Mouse (Mus musculus) CH12.LX (cell line): ENCODE measurements around the gene Fads2.

ENCODE experiments used
- CTCF ChIP-seq, 2 experiments: IDR thresholded peaks in 1 of 2; conservative IDR thresholded peaks in 1 of 2; 2 replicates each; pipeline ENCODE4 v1.5.1; 2011 to 2012; ENCODE audit warnings: low read depth in 2 of 2, low read length in 2 of 2, improper control_type of control experiment in 1 of 2, inconsistent platforms in 1 of 2, mild to moderate bottlenecking in 1 of 2, moderate library complexity in 1 of 2
- E2F4 ChIP-seq: IDR thresholded peaks from 2 replicates; pipeline ENCODE4 v1.6.1; 2011; ENCODE audit warnings: low read depth, low read length, improper control_type of control experiment; ENCODE audit not compliant: insufficient replicate concordance
- ETS1 ChIP-seq: conservative IDR thresholded peaks from 2 replicates; pipeline ENCODE4 v1.6.1; 2012; ENCODE audit warnings: low read depth, mild to moderate bottlenecking, inconsistent platforms, low read length, improper control_type of control experiment, moderate library complexity
- HCFC1 ChIP-seq: IDR thresholded peaks from 2 replicates; pipeline ENCODE4 v1.6.1; 2012; ENCODE audit warnings: low read depth, mild to moderate bottlenecking, inconsistent platforms, low read length, improper control_type of control experiment
- MAFK ChIP-seq: IDR thresholded peaks from 2 replicates; pipeline ENCODE4 v1.6.1; 2011; ENCODE audit warnings: low read length, improper control_type of control experiment; ENCODE audit not compliant: insufficient replicate concordance
- MAX ChIP-seq: IDR thresholded peaks from 2 replicates; pipeline ENCODE4 v1.6.1; 2011; ENCODE audit warnings: low read length, improper control_type of control experiment
- POLR2A ChIP-seq: IDR thresholded peaks from 2 replicates; pipeline ENCODE4 v1.6.1; 2011; ENCODE audit warnings: low read depth, mild to moderate bottlenecking, improper control_type of control experiment, low read length
- POLR2AphosphoS2 ChIP-seq: IDR thresholded peaks from 2 replicates; pipeline ENCODE4 v1.6.1; 2011; ENCODE audit warnings: low read depth, low read length, improper control_type of control experiment
- RCOR1 ChIP-seq: conservative IDR thresholded peaks from 2 replicates; pipeline ENCODE4 v1.6.1; 2012; ENCODE audit warnings: low read depth, mild to moderate bottlenecking, inconsistent platforms, low read length, improper control_type of control experiment
- TBP ChIP-seq: conservative IDR thresholded peaks from 2 replicates; pipeline ENCODE4 v1.6.1; 2011; ENCODE audit warnings: low read depth, low read length, improper control_type of control experiment
- TCF12 ChIP-seq: IDR thresholded peaks from 2 replicates; pipeline ENCODE4 v1.6.1; 2014; ENCODE audit warnings: low read depth, mild to moderate bottlenecking, inconsistent platforms, low read length, improper control_type of control experiment
- USF1 ChIP-seq: IDR thresholded peaks from 2 replicates; pipeline ENCODE4 v1.6.1; 2014; ENCODE audit warnings: low read depth, mild to moderate bottlenecking, inconsistent platforms, low read length, improper control_type of control experiment
- ZKSCAN1 ChIP-seq: IDR thresholded peaks from 2 replicates; pipeline ENCODE4 v1.6.1; 2012; ENCODE audit warnings: low read depth, inconsistent platforms, low read length, improper control_type of control experiment, borderline replicate concordance

DNA sequence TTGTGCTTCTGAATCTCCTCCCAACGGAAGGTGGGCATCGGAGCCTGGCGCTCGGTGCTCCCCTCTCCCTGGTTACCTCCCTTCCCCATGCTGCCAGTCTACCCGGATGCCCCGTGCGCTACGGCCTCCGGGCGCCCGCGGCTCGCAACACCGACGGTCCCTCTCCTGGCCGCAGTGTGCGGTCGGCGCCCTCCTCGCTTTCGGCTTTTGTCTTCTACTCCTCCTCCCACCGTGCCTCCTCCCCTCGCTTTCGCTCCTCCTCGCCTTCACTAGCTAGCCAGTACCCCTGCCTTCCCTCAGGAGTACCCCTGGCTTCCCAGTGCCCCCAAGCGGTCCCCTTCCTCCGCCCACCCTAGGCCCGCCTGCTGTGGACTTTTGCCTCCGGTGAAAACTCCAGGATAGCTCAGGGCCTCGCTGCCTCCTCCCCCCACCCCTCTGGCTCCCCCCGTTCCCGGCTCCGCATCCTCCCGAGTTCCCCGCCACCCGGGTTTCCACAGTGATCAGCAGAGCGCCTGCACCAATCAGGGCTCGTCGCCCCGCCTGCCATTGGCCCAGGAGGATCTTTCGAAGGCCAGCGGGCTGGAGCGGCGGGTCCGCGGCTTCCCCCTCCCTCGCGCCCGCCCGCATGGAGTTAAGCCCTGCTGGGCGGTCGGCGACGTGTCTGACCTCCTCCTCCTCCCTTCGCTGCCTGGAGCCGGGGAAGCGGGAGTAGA lies at the start of gene Fads2:
- TF ChIP-seq CTCF (conservative IDR thresholded peaks at IDR 0.05 in 1 of 2, IDR thresholded peaks at IDR 0.05 in 1 of 2; ENCODE audit: low read depth in 2 of 2, low read length in 2 of 2) = no peak
- no peak for TF ChIP-seq USF1
- TF ChIP-seq POLR2AphosphoS2 = no peak
- no peak for TF ChIP-seq TBP
- 0 out of 2 replicates have a peak, but pooled peaks have one; percentile 23 for TF ChIP-seq TCF12
- TF ChIP-seq POLR2A = peak; percentile 51; the same call in 1 of the 2 replicates
- no peak for TF ChIP-seq E2F4
- TF ChIP-seq HCFC1 = no peak
- no peak for TF ChIP-seq MAFK
- TF ChIP-seq ZKSCAN1 = no peak
- no peak for TF ChIP-seq RCOR1
- TF ChIP-seq MAX = no peak
- no peak for TF ChIP-seq ETS1
